In the genomic region with DNA sequence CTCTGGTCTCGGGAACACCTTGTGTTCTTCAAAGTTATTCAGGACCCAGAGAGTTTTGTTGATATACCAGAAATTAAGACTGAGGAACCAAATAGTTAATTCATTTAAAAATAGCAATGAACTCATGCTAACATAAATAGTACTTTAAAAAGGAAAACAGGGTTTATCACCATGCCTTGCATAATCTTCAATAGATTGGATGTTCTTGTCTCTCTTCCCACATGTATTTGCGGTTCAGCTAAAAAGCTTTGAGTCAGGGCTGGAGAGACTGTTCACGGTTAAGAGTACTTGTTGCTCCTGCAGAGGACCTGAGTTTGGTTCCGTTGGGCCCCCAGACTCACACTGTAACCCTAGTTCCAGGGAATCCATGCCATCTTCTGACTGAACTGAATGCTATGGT, we compare ENCODE assay signal across 15 mouse cellular contexts.
"Had no signal": no experiment of that assay in that cellular context is flagged by ENCODE, and none has a peak within 500 bp of the region (broad histone marks: within the 10 kb centered on the region; RNA-seq: fewer than 3 reads in every experiment).

No protein-coding gene starts in this region.

- H3K4me3 ChIP-seq: layer of hippocampus, adult 2 months; liver, embryonic 13.5 days; megakaryocyte, embryonic 14.5 days had no signal

- H3K27me3 ChIP-seq: liver, embryonic 13.5 days; megakaryocyte, embryonic 14.5 days had no signal

- ATAC-seq: lung, postnatal 0 days had no signal

- H3K4me2 ChIP-seq: liver, embryonic 13.5 days; lung, embryonic 14.5 days; midbrain, embryonic 11.5 days had no signal

- H3K27ac ChIP-seq: kidney, postnatal 0 days; layer of hippocampus, adult 2 months; liver, embryonic 13.5 days; stomach, postnatal 0 days had no signal

- DNase-seq: layer of hippocampus, adult 9-11 months; liver, embryonic 13.5 days; lung, embryonic 14.5 days; midbrain, embryonic 14.5 days; right cerebral cortex, postnatal 14 days; right cerebral cortex, postnatal 4 days; thymus, adult 2 months; thymus, postnatal 14 days; thymus, postnatal 4 days had no signal

- H3K9ac ChIP-seq: liver, embryonic 13.5 days; lung, embryonic 14.5 days had no signal

- H3K36me3 ChIP-seq: liver, embryonic 13.5 days had no signal

- H3K9me3 ChIP-seq: liver, embryonic 13.5 days; megakaryocyte, embryonic 14.5 days had no signal
